Mouse (Mus musculus): ENCODE measurements at regions not wholly inside any gene's neighbourhood (a gene's known extent, or its start where the extent isn't known, plus 50 kb on each side); places are given as distances from the start of the nearest gene placed in this dataset.

- no peak overlapping the region for H3K9ac ChIP-seq (replicated peaks; ENCODE audit: low read length)
- no peaks in the 10 kb centered on the region for H3K9me3 ChIP-seq (ENCODE audit: control insufficient read depth, low read length)
- no peak overlapping the region for H3K27ac ChIP-seq (replicated peaks; ENCODE audit: low read depth, low read length)
- no peak overlapping the region for H3K4me2 ChIP-seq (ENCODE audit: low read length)
- H3K27me3 ChIP-seq (ENCODE audit: control insufficient read depth, insufficient read depth, low read length), result no peaks in the 10 kb centered on the region
- WGBS, result 81% methylated on average over 1 of the region's 1 CpGs
- no peak for ATAC-seq (ENCODE audit: low FRiP score, low TSS enrichment)
- H3K36me3 ChIP-seq (ENCODE audit: control insufficient read depth, insufficient read depth, low read length), result no peaks in the 10 kb centered on the region
- H3K4me3 ChIP-seq (replicated peaks; ENCODE audit: low read depth, low read length), result no peak overlapping the region
- DNase-seq, result no peak
- H3K4me1 ChIP-seq (ENCODE audit: control insufficient read depth, insufficient read depth, low read length), result peaks cover 4% of the 10 kb centered on the region; the same call in 1 of the 2 replicates
These were observed 167.4 kb upstream of the Fam92a start for GRCm38 (mm10) chr4:12339236-12339635.

GRCm38 (mm10) chr4:12334832-12335587 lies 163.2 kb upstream of the Fam92a start:
- no peak overlapping the region for H3K9ac ChIP-seq (replicated peaks; ENCODE audit: low read length)
- H3K27me3 ChIP-seq (ENCODE audit: control insufficient read depth, insufficient read depth, low read length), result no peaks in the 10 kb centered on the region
- no peak overlapping the region for H3K4me3 ChIP-seq (replicated peaks; ENCODE audit: low read depth, low read length)
- DNase-seq, result peak; percentile 63
- peak overlapping the region; percentile 27 for H3K4me2 ChIP-seq (ENCODE audit: low read length)
- WGBS, result 47% methylated on average over 7 of the region's 7 CpGs
- H3K27ac ChIP-seq (replicated peaks; ENCODE audit: low read depth, low read length), result peak overlapping the region; percentile 73
- peak; percentile 81 for ATAC-seq (ENCODE audit: low FRiP score, low TSS enrichment)
- no peaks in the 10 kb centered on the region for H3K36me3 ChIP-seq (ENCODE audit: control insufficient read depth, insufficient read depth, low read length)
- H3K4me1 ChIP-seq (ENCODE audit: control insufficient read depth, insufficient read depth, low read length), result peaks cover 6% of the 10 kb centered on the region; the same call in 1 of the 2 replicates
- no peaks in the 10 kb centered on the region for H3K9me3 ChIP-seq (ENCODE audit: control insufficient read depth, low read length)

GRCm38 (mm10) chr4:12334429-12334828 lies 162.6 kb upstream of the Fam92a start:
- DNase-seq, result peak; percentile 78
- Histone ChIP-seq H3K9me3 (ENCODE audit: control insufficient read depth, low read length) (no peaks in the 10 kb centered on the region), H3K4me1 (ENCODE audit: control insufficient read depth, insufficient read depth, low read length) (peaks cover 6% of the 10 kb centered on the region; the same call in 1 of the 2 replicates), H3K27ac (replicated peaks; ENCODE audit: low read depth, low read length) (peak overlapping the region; percentile 73), H3K4me2 (ENCODE audit: low read length) (peak overlapping the region; percentile 27), H3K9ac (replicated peaks; ENCODE audit: low read length) (no peak overlapping the region), H3K27me3 (ENCODE audit: control insufficient read depth, insufficient read depth, low read length) (no peaks in the 10 kb centered on the region), H3K4me3 (replicated peaks; ENCODE audit: low read depth, low read length) (no peak overlapping the region), H3K36me3 (ENCODE audit: control insufficient read depth, insufficient read depth, low read length) (no peaks in the 10 kb centered on the region)
- peak; percentile 79 for ATAC-seq (ENCODE audit: low FRiP score, low TSS enrichment)
- 21% methylated on average over 9 of the region's 9 CpGs for WGBS

GRCm38 (mm10) chr4:12316024-12316423 lies 144.2 kb upstream of the Fam92a start:
- no peaks in the 10 kb centered on the region for H3K9me3 ChIP-seq (ENCODE audit: control insufficient read depth, low read length)
- H3K4me1 ChIP-seq (ENCODE audit: control insufficient read depth, insufficient read depth, low read length), result 0 out of 2 replicates have a peak, but pooled peaks cover 4% of the 10 kb centered on the region
- peak; percentile 46 for DNase-seq
- no peaks in the 10 kb centered on the region for H3K36me3 ChIP-seq (ENCODE audit: control insufficient read depth, insufficient read depth, low read length)
- H3K9ac ChIP-seq (replicated peaks; ENCODE audit: low read length), result no peak overlapping the region
- H3K4me3 ChIP-seq (replicated peaks; ENCODE audit: low read depth, low read length), result no peak overlapping the region
- ATAC-seq (ENCODE audit: low FRiP score, low TSS enrichment), result no peak; the same call in 1 of the 2 replicates
- no peaks in the 10 kb centered on the region for H3K27me3 ChIP-seq (ENCODE audit: control insufficient read depth, insufficient read depth, low read length)
- H3K27ac ChIP-seq (replicated peaks; ENCODE audit: low read depth, low read length), result no peak overlapping the region
- no peak overlapping the region for H3K4me2 ChIP-seq (ENCODE audit: low read length)
- WGBS, result 45% methylated on average over 1 of the region's 1 CpGs

GRCm38 (mm10) chr4:12308332-12308731 lies 136.5 kb upstream of the Fam92a start:
- WGBS, result 91% methylated on average over 5 of the region's 5 CpGs

GRCm38 (mm10) chr4:12306618-12307565 lies 135.1 kb upstream of the Fam92a start:
- H3K4me1 ChIP-seq (ENCODE audit: control insufficient read depth, insufficient read depth, low read length), result peaks cover 19% of the 10 kb centered on the region
- H3K9ac ChIP-seq (replicated peaks; ENCODE audit: low read length), result 0 out of 2 replicates have a peak overlapping the region, but pooled peaks have one; percentile 34
- H3K4me2 ChIP-seq (ENCODE audit: low read length), result peak overlapping the region; percentile 33
- no peak overlapping the region for H3K4me3 ChIP-seq (replicated peaks; ENCODE audit: low read depth, low read length)
- 35% methylated on average over 9 of the region's 9 CpGs for WGBS
- no peaks in the 10 kb centered on the region for H3K36me3 ChIP-seq (ENCODE audit: control insufficient read depth, insufficient read depth, low read length)
- no peaks in the 10 kb centered on the region for H3K9me3 ChIP-seq (ENCODE audit: control insufficient read depth, low read length)
- ATAC-seq (ENCODE audit: low FRiP score, low TSS enrichment) (peak; percentile 63; the same call in 1 of the 2 replicates), DNase-seq (peak; percentile 66)
- H3K27ac ChIP-seq (replicated peaks; ENCODE audit: low read depth, low read length), result peak overlapping the region; percentile 83
- no peaks in the 10 kb centered on the region for H3K27me3 ChIP-seq (ENCODE audit: control insufficient read depth, insufficient read depth, low read length)

More at GRCm38 (mm10) chr4:12308332-12308731, 136.5 kb upstream of the Fam92a start:
- DNase-seq, result no peak
- H3K4me3 ChIP-seq (replicated peaks; ENCODE audit: low read depth, low read length), result no peak overlapping the region
- no peak overlapping the region for H3K27ac ChIP-seq (replicated peaks; ENCODE audit: low read depth, low read length)
- ATAC-seq (ENCODE audit: low FRiP score, low TSS enrichment), result no peak
- H3K27me3 ChIP-seq (ENCODE audit: control insufficient read depth, insufficient read depth, low read length), result no peaks in the 10 kb centered on the region
- no peak overlapping the region for H3K4me2 ChIP-seq (ENCODE audit: low read length)
- H3K9ac ChIP-seq (replicated peaks; ENCODE audit: low read length), result no peak overlapping the region
- no peaks in the 10 kb centered on the region for H3K9me3 ChIP-seq (ENCODE audit: control insufficient read depth, low read length)
- no peaks in the 10 kb centered on the region for H3K36me3 ChIP-seq (ENCODE audit: control insufficient read depth, insufficient read depth, low read length)
- peaks cover 19% of the 10 kb centered on the region for H3K4me1 ChIP-seq (ENCODE audit: control insufficient read depth, insufficient read depth, low read length)

GRCm38 (mm10) chr4:12287079-12287686 lies 115.4 kb upstream of the Fam92a start:
- ATAC-seq (ENCODE audit: low FRiP score, low TSS enrichment) (no peak), DNase-seq (peak; percentile 26)
- 36% methylated on average over 4 of the region's 4 CpGs for WGBS
- H3K4me2 ChIP-seq (ENCODE audit: low read length), result no peak overlapping the region
- H3K4me3 ChIP-seq (replicated peaks; ENCODE audit: low read depth, low read length), result no peak overlapping the region
- H3K27me3 ChIP-seq (ENCODE audit: control insufficient read depth, insufficient read depth, low read length), result no peaks in the 10 kb centered on the region
- H3K9me3 ChIP-seq (ENCODE audit: control insufficient read depth, low read length), result peaks cover 4% of the 10 kb centered on the region
- no peak overlapping the region for H3K9ac ChIP-seq (replicated peaks; ENCODE audit: low read length)
- H3K27ac ChIP-seq (replicated peaks; ENCODE audit: low read depth, low read length), result no peak overlapping the region
- no peaks in the 10 kb centered on the region for H3K36me3 ChIP-seq (ENCODE audit: control insufficient read depth, insufficient read depth, low read length)
- 0 out of 2 replicates have a peak, but pooled peaks cover 3% of the 10 kb centered on the region for H3K4me1 ChIP-seq (ENCODE audit: control insufficient read depth, insufficient read depth, low read length)

GRCm38 (mm10) chr4:12286391-12286790 lies 114.6 kb upstream of the Fam92a start:
- Histone ChIP-seq H3K36me3 (ENCODE audit: control insufficient read depth, insufficient read depth, low read length) (no peaks in the 10 kb centered on the region), H3K9me3 (ENCODE audit: control insufficient read depth, low read length) (peaks cover 4% of the 10 kb centered on the region), H3K9ac (replicated peaks; ENCODE audit: low read length) (no peak overlapping the region), H3K4me1 (ENCODE audit: control insufficient read depth, insufficient read depth, low read length) (0 out of 2 replicates have a peak, but pooled peaks cover 3% of the 10 kb centered on the region), H3K27me3 (ENCODE audit: control insufficient read depth, insufficient read depth, low read length) (no peaks in the 10 kb centered on the region), H3K4me2 (ENCODE audit: low read length) (no peak overlapping the region), H3K4me3 (replicated peaks; ENCODE audit: low read depth, low read length) (no peak overlapping the region), H3K27ac (replicated peaks; ENCODE audit: low read depth, low read length) (no peak overlapping the region; the same call in 1 of the 2 replicates)
- WGBS, result 38% methylated on average over 1 of the region's 1 CpGs
- DNase-seq (no peak), ATAC-seq (ENCODE audit: low FRiP score, low TSS enrichment) (no peak)

Measured in midbrain, embryonic 14.5 days (tissue).